Mouse (Mus musculus): ENCODE measurements around the gene Gpx3. TPM values are rescaled to one million over a fixed set of nuclear protein-coding genes. Genes with fewer than 3 reads are reported as not detected.

Gene Gpx3
- polyA plus RNA-seq, 1 experiment from 2014 or later, result 50.2 TPM

GRCm38 (mm10) chr11:54921798-54922197, 19.5 kb downstream of the Gpx3 start:
- Histone ChIP-seq H3K4me2 (no peak overlapping the region), H3K27me3 (no peaks in the 10 kb centered on the region), H3K9me3 (no peaks in the 10 kb centered on the region), H3K9ac (no peak overlapping the region), H3K27ac (no peak overlapping the region), H3K4me3 (no peak overlapping the region), H3K4me1 (replicated peaks) (no peaks in the 10 kb centered on the region), H3K36me3 (peaks cover 81% of the 10 kb centered on the region)
- WGBS, result 53% methylated on average over 7 of the region's 7 CpGs
- no peak for ATAC-seq (ENCODE audit: low FRiP score)

- Histone ChIP-seq H3K4me3 (no peak overlapping the region), H3K9me3 (no peaks in the 10 kb centered on the region), H3K27ac (no peak overlapping the region), H3K9ac (no peak overlapping the region), H3K4me2 (no peak overlapping the region), H3K36me3 (peaks cover 77% of the 10 kb centered on the region), H3K4me1 (replicated peaks) (no peaks in the 10 kb centered on the region), H3K27me3 (no peaks in the 10 kb centered on the region)
- no peak for ATAC-seq (ENCODE audit: low FRiP score)
- WGBS, result 93% methylated on average over 3 of the region's 3 CpGs
These were observed 20.2 kb downstream of the Gpx3 start for GRCm38 (mm10) chr11:54922488-54922887.

- no peak overlapping the region for H3K4me3 ChIP-seq
- peaks cover 74% of the 10 kb centered on the region for H3K36me3 ChIP-seq
- no peaks in the 10 kb centered on the region for H3K4me1 ChIP-seq (replicated peaks)
- H3K27ac ChIP-seq, result no peak overlapping the region
- 90% methylated on average over 14 of the region's 14 CpGs for WGBS
- no peak overlapping the region for H3K9ac ChIP-seq
- no peaks in the 10 kb centered on the region for H3K9me3 ChIP-seq
- no peak for ATAC-seq (ENCODE audit: low FRiP score)
- H3K27me3 ChIP-seq, result no peaks in the 10 kb centered on the region
- no peak overlapping the region for H3K4me2 ChIP-seq
These were observed 21.9 kb downstream of the Gpx3 start for GRCm38 (mm10) chr11:54924145-54924544.

- Histone ChIP-seq H3K27me3 (no peaks in the 10 kb centered on the region), H3K4me1 (replicated peaks) (no peaks in the 10 kb centered on the region), H3K27ac (no peak overlapping the region), H3K4me3 (no peak overlapping the region), H3K9ac (no peak overlapping the region), H3K9me3 (no peaks in the 10 kb centered on the region), H3K4me2 (no peak overlapping the region), H3K36me3 (peaks cover 67% of the 10 kb centered on the region)
- WGBS, result 78% methylated on average over 14 of the region's 14 CpGs
- no peak for ATAC-seq (ENCODE audit: low FRiP score)
These were observed 25.3 kb downstream of the Gpx3 start for GRCm38 (mm10) chr11:54927346-54928140.

DNA sequence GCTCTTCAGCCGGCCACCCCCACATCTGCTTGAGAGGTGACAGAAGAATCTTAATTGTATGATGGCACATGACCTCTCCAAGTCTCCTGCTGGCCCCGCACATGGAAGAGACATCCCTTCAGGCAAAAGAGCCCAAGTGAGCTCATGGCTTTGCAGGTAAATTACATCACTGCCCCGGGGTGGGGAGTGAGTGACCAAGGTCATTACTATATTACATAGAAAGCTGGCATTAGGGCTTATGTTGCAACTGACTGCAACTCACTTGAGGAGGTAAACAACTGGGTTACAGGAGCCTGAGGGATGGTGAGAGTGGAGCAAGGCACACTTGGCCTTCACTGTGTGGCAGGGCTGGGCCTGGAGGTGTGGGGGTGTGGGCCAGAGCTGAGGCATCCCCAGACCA, 26.0 kb downstream of the Gpx3 start:
- Histone ChIP-seq H3K4me1 (replicated peaks) (no peaks in the 10 kb centered on the region), H3K4me2 (no peak overlapping the region), H3K27me3 (no peaks in the 10 kb centered on the region), H3K27ac (no peak overlapping the region), H3K9me3 (no peaks in the 10 kb centered on the region), H3K9ac (no peak overlapping the region), H3K36me3 (peaks cover 65% of the 10 kb centered on the region), H3K4me3 (no peak overlapping the region)
- ATAC-seq (ENCODE audit: low FRiP score), result no peak
- WGBS, result 91% methylated on average over 3 of the region's 3 CpGs

DNA sequence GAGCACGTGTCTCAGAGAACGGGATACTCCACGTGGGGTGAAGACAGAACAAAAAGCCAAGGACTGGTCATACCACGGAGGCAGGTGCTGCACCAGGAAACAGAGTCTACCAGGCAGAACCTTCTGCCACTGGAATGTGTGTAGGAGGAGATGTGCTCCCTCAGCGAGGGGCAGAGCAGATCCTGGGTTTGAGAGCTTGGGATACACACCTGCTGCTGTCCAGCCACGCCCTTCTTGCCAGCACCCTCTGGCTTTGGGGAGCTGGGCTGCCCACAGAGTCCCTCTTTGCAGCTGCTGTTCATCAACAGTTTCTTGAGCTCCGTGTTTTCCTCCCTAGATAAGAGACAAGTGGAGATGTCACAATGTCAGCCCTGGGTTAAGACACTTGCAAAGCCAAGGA, 26.6 kb downstream of the Gpx3 start:
- ATAC-seq (ENCODE audit: low FRiP score), result no peak
- Histone ChIP-seq H3K27me3 (no peaks in the 10 kb centered on the region), H3K9ac (peak overlapping the region; percentile 3; the same call in 1 of the 2 replicates), H3K4me3 (no peak overlapping the region), H3K4me1 (replicated peaks) (no peaks in the 10 kb centered on the region), H3K4me2 (no peak overlapping the region), H3K27ac (no peak overlapping the region), H3K36me3 (peaks cover 65% of the 10 kb centered on the region), H3K9me3 (no peaks in the 10 kb centered on the region)
- 86% methylated on average over 7 of the region's 7 CpGs for WGBS

DNA sequence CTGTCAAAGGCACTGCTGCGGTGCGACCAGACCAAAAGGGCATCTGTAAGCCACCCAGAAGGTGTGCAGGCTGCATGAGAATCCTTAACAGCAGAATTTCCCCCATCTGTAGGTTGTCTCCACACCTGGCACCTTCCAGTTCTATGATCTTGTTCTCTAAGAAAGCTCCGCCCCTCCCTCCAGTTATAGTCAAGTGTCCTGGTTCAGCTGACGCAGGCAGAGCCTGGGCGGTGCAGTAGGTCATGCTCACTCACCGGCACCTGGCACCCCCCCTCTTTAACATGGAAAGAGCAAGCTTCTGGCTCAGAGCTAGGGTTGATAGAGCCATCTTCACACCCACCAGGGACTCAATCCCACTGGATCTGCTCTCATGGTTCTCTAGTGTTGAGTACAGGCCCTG, 27.0 kb downstream of the Gpx3 start:
- Histone ChIP-seq H3K9ac (peak overlapping the region; percentile 3; the same call in 1 of the 2 replicates), H3K27ac (no peak overlapping the region), H3K9me3 (no peaks in the 10 kb centered on the region), H3K36me3 (peaks cover 65% of the 10 kb centered on the region), H3K4me2 (no peak overlapping the region), H3K4me3 (no peak overlapping the region), H3K4me1 (replicated peaks) (no peaks in the 10 kb centered on the region), H3K27me3 (no peaks in the 10 kb centered on the region)
- WGBS, result 90% methylated on average over 6 of the region's 6 CpGs
- no peak for ATAC-seq (ENCODE audit: low FRiP score)

DNA sequence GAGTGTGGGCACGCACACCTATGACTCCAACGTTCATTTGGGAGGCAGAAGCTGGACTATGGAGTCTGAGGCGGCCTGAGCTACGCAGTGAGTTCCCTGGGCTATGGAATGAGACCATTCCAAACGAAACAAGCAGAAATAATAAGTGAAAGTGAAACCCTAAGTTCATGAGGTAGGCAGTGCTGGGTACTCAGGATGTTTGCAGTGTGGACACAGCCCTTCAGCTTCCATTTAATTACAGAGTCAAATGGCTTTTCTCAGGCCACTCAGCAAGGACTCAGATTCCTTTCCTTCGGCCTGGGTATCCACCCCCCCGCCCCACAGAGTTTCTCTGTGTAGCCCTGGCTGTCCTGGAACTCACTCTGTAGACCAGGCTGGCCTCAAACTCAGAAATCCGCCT, 27.5 kb downstream of the Gpx3 start:
- no peak for ATAC-seq (ENCODE audit: low FRiP score)
- H3K9me3 ChIP-seq, result no peaks in the 10 kb centered on the region
- no peak overlapping the region for H3K4me3 ChIP-seq
- no peaks in the 10 kb centered on the region for H3K4me1 ChIP-seq (replicated peaks)
- H3K27ac ChIP-seq, result no peak overlapping the region
- WGBS, result 88% methylated on average over 8 of the region's 8 CpGs
- H3K36me3 ChIP-seq, result peaks cover 63% of the 10 kb centered on the region
- no peak overlapping the region for H3K4me2 ChIP-seq
- no peaks in the 10 kb centered on the region for H3K27me3 ChIP-seq
- H3K9ac ChIP-seq, result no peak overlapping the region

DNA sequence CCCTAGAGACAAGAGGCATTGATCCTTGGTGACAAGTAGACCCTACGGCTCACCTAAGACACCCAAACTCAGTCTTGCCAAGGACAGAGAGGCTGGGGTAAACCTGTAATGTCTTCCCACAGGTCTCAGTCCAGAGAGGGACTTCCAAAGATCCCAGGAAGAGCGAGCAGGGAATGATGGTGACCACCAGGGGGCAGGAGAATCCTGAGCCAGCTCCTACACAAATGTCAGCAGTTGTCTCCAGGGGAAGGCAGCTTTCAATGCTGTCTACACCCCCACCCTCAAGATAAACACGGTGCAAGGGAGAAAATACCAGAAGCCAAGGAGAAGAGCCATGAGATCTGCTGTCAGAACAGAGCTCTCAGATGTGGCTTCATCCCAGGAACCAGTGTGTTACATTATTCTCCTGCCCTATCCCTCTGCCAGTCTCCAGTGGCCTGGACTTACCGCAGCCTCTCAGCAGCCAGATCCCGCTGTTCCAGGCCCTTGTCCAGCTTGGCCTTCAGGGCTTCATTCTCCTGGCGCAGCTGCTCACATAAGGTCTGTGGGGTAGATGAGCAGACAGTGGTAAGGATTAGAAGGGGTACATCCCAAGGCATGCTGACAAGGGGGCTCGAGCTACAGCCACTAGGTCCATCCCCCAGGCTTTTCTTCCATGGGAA, 28.2 kb downstream of the Gpx3 start:
- H3K4me3 ChIP-seq, result no peak overlapping the region
- WGBS, result 63% methylated on average over 7 of the region's 7 CpGs
- peaks cover 63% of the 10 kb centered on the region for H3K36me3 ChIP-seq
- ATAC-seq (ENCODE audit: low FRiP score), result no peak
- no peaks in the 10 kb centered on the region for H3K4me1 ChIP-seq (replicated peaks)
- no peak overlapping the region for H3K27ac ChIP-seq
- H3K9me3 ChIP-seq, result no peaks in the 10 kb centered on the region
- no peaks in the 10 kb centered on the region for H3K27me3 ChIP-seq
- no peak overlapping the region for H3K4me2 ChIP-seq
- no peak overlapping the region; the same call in 1 of the 2 replicates for H3K9ac ChIP-seq

GRCm38 (mm10) chr11:54931405-54932093, 29.3 kb downstream of the Gpx3 start:
- no peak for ATAC-seq (ENCODE audit: low FRiP score)
- Histone ChIP-seq H3K36me3 (peaks cover 54% of the 10 kb centered on the region), H3K27ac (no peak overlapping the region), H3K27me3 (no peaks in the 10 kb centered on the region), H3K4me3 (no peak overlapping the region), H3K4me2 (no peak overlapping the region), H3K4me1 (replicated peaks) (peaks cover 9% of the 10 kb centered on the region), H3K9me3 (no peaks in the 10 kb centered on the region), H3K9ac (no peak overlapping the region)
- 66% methylated on average over 5 of the region's 5 CpGs for WGBS

DNA sequence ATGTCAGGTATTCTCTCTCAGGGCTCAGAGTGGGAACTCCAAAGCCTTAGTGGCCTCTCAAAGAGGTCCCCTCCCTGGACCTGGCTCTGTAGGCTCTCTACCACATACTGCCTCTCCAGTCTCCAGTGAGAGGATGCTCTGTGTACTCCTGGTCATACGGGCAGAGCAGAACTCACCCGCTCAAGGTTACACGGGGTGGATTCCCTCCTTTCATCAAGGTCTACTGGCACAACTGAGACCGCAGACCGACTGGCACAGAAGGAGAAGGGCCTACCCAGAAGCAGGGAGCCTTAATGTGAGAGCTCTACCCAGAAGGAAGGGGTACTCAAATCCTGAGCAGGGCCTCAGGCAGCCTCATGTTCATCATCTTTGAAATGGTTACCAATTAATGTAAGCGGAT, 30.3 kb downstream of the Gpx3 start:
- H3K27me3 ChIP-seq, result no peaks in the 10 kb centered on the region
- H3K9ac ChIP-seq, result no peak overlapping the region
- 94% methylated on average over 6 of the region's 6 CpGs for WGBS
- H3K4me1 ChIP-seq (replicated peaks), result peaks cover 9% of the 10 kb centered on the region
- H3K4me2 ChIP-seq, result no peak overlapping the region
- no peak overlapping the region for H3K4me3 ChIP-seq
- H3K36me3 ChIP-seq, result peaks cover 56% of the 10 kb centered on the region
- H3K27ac ChIP-seq, result no peak overlapping the region
- no peaks in the 10 kb centered on the region for H3K9me3 ChIP-seq
- no peak for ATAC-seq (ENCODE audit: low FRiP score)

DNA sequence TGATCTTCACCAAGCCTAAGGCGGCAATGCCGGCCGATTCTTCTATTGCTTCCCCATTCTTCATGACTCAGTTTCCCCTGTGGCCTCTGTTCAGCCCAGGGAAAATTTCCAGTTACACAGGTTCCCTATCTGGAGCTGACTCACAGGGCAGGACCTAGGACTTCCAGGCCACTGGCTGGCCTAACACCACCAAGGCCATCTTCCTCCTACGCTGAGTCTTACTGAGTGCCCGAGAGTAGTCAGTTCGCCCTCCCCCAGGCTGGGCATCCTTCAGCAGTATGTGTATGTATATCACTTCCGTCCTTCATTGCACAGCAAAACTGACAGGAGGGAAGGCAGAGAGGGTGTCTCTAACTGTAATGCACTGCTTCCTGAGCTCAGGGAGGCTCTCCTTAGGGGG, 31.9 kb downstream of the Gpx3 start:
- WGBS, result 94% methylated on average over 7 of the region's 7 CpGs
- no peak for ATAC-seq (ENCODE audit: low FRiP score)

More for the DNA sequence above, 31.9 kb downstream of the Gpx3 start:
- H3K4me2 ChIP-seq, result no peak overlapping the region
- no peaks in the 10 kb centered on the region for H3K27me3 ChIP-seq
- peaks cover 9% of the 10 kb centered on the region for H3K4me1 ChIP-seq (replicated peaks)
- H3K36me3 ChIP-seq, result peaks cover 51% of the 10 kb centered on the region
- H3K27ac ChIP-seq, result no peak overlapping the region
- no peaks in the 10 kb centered on the region for H3K9me3 ChIP-seq
- H3K9ac ChIP-seq, result no peak overlapping the region
- H3K4me3 ChIP-seq, result no peak overlapping the region
